Mouse (Mus musculus) right cerebral cortex, postnatal 36 days (tissue): ENCODE measurements around the gene Cabp1.

ENCODE experiments used
- DNase-seq, 2 experiments: peaks; one replicate each; pipeline ENCODE4 v3.0.0; 2022; ENCODE audit warnings: low spot score in 2 of 2, mixed read lengths in 1 of 2

Gene Cabp1

DNA sequence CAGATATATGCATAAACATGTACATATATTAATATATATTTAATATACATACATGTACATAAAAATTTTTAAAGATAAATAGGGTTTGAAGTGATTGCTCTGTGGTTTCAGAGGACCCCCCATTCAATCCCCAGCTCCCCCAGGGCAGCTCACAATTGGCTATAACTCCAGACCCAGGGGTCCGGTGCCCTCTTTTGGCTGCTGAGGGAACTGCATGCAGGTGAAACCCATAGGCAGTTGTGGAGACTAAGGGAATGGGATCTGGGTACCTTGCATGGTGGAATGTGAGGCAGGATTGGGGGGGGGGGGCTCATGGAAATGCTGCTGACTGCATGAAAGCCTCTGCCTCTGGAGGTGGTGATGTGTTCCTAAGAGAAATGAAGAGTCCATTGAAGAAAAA, 16.2 kb upstream of the Cabp1 start:
- DNase-seq: no peak

DNA sequence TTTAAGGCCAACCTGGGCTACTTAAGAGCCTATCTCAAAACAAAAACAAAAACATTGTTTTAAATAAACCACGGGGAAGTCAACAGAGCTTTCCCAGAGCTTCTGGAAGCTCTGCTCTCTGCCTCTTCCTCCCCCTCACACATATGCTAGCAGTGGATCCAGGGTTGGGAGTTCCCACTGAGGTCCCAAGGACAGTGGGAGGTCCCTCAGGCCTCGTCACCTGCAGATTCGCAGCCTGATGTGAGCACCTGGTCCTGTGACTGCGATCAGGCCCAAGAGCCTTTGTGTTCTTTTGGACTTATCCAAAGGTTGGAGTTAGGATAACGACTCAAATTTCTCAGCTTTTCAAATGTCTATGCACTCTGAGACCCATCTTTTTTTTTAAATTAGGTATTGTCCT, 14.4 kb upstream of the Cabp1 start:
- DNase-seq: no peak

DNA sequence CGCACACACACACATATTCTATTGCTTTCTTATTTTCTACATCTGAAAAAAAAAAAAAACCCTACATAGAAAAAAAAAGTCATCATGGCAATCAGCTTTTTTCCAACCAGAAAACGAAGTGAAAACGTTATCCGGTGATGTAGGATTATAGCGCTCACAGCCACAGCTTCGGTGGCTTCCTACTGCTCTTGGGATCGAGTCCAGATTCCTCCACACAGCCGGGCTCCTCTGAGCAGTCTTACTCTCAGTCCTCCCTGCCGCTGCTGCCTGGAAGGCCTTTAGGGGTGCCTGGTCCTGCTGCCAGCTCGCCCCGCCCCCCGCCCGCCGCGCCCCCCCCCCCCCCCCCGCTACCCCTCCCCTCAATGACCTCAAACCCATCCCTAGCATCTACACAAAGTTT, 13.7 kb upstream of the Cabp1 start:
- DNase-seq: no peak

DNA sequence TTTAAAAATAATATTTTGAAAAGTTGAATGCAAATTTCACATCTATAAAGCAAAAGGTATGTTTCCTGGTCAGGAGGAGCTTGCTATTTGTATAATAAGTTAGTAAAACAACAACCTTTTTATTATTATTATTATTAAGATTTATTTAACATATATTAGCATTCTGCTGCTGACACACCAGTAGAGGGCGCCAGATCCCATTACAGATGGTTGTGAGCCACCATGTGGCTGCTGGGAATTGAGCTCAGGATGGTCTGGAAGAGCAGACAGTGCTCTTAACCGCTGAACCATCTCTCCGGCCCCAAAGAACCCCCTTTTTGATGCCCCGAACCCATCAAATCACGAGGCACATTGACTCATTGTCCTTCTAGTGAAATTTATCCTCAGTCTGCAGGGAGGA, 13.1 kb upstream of the Cabp1 start:
- no peak for DNase-seq

DNA sequence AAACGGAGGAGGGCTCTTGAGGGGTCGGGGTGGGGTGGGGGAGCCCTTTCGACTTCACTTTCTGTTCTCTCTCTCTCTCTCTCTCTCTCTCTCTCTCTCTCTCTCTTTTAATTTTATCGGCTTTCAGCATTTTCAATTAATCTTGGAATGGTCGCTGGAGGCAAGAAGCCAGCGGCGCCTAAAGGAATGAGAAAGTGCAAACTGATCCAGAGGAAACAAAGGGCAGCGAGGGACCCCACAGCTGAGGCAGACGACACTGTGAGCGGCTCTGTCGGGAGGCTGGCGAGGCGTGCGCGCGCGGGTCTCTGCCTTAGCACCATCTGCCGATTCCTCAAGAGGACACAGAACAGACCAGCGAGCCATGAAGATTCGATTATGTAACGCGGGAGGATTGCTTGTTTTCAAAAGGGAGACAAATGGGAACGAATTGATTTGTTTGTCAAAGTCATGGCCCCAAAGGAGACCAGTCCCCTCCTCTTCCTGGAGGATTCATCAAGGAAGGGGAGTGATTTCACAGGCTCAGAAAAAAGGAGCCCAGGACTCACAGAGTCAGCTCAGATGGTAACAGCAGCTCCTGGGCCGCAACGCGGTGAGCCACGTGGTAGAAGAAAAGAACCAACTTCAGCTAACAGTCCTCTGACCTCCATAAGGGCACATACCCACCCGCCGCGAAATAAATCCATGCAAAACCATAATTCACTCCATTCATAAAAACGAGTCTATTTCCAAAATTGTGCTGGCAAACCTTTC, 10.6 kb upstream of the Cabp1 start:
- DNase-seq: peak; percentile 61 to 76

DNA sequence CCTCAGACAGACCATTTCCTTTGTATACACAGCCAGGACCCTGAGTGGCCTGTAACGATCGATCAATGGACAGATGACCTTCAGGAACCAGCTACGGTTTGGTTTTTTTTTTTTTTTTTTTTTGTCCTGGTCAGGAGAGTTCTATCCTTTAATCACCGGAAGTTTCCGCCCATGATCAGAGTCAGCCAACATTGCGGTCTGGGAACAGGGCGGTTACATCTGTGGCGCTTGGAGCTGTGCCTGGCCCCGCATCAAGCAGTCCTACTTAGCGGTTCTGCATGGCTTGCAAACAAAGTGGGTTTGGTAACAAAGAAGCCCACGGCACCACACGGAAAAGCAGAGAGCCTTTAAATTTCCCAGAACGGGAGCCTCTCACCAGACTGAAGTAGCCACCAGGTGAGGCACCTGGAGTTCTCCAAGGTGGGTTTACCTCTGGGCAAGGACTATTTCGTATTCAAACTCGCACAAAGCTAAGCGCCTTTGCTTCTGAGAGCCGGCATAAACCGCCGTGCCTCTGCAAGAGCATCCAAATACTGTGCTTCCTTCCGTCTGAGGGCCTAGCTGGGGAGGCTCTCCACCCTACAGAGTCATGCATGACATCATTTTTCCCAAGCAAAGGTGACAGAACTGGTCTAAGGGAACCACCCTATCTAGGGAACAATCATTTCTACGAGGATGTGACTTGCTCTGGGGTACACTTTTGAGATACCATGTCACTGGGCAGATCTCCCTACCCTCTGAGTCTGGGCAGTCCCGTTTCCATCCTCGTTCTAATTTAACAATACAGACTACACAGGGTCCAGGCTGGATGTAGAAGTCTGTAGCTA, 9.8 kb upstream of the Cabp1 start:
- DNase-seq: no peak

DNA sequence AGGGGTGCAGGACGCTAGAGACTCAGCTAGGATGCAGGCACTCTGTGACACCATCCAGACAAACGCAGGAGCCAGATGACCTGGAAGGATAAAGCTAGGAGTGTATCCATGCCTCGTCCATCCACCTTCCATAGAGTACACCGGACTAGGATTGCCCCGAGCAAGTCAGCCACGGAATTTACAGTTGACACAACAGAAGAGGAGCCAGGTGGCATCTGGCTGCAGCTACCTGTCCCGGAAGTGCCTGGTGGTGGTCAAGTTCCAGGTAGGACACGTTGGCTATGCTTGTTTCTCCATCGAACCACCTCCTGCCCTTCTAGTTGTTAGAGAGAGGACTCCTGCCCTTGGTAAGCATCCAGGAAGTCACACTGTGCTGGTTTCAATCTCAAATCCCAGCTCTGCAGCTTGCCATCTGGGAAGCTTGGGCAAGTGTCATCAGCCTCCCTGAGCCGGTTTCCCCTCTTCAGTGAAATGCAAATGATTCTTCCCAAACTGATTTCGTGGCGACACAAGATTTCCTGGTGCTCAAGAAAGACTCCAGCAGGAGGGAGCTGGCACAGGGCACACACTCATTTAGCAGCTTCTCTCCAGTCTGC, 543 bp upstream of the Cabp1 start:
- DNase-seq: no peak

DNA sequence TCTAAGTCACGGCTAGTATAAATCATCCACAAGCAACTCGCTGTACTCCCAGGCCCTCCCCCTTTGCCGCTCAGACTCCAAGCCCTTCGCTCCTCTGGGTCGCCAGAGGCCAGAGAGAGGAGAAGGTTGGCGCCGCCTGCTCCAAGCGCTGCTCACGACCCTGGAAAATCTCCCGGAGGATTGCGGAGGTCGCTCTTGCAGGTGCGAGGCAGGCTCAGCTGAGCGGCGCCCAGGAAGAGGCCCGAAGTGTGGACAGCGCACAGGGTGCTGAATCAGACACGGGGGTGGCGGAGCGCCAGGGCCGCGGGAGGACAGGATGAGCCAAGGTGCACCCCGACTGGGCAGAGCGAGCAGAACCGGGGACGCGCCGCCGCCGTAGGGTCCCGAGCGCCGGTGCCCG, 955 bp downstream of the Cabp1 start:
- DNase-seq: no peak

DNA sequence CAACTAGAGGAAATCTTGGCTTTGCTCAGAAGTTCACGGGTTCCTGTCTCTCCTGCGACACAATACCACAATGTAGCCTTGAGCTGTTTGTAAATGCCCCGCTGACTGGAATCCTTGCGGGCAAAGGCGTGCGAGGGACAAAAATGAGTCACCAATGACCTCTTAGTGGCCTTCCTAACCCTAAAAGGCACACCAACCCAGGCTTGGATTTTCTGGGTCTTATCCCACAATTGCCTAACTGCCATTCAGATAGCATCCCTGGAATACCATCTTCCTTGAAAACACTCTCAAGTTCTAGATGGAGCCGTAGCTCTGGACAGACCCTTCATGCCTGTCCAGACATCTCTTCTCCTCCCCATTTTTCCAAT, 1.4 kb downstream of the Cabp1 start:
- DNase-seq: no peak

DNA sequence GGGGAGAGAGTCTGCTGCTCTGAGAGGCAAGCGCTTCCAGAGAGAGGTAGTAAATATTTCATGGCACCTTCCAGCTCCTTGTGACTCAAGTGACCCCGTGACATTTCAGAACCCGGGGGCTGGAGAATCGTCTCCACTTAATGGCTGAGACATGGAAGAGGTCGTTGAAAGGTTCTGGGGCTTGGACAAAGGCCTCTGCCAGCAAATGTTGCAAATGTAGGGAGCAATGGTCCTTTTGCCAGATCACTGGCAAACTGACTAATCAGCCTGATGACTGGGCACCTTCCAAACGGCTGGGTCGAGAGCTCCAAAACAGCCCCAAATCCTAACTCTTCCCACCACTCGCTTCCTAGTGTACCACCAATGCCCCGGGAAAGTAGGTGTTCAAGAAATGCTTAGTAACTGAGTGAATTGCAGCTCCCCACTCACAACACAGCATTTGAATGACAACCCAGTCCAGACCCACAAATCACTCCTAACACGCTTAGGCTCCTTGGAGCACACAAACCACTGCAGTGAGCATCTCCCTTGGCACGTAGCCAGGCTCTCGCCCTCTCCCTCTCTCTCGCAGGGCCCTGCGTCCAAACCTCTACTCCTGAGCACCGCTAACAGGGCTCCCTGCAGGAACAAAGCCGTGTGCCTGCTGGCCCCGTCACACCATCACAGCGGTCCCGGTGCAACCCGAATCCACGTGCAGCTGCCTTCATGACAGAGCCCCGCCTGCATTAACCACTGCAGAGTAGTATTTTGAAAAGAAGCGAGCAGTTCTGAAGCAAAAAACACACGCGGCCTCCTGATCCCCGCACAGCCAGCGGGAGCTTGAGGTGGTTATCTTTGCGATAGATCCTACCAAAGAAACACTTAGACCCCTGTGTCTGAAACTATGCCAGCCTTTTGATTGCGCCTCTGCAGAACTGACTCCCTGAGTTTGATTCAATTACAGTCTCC, 2.0 kb downstream of the Cabp1 start:
- DNase-seq: no peak

DNA sequence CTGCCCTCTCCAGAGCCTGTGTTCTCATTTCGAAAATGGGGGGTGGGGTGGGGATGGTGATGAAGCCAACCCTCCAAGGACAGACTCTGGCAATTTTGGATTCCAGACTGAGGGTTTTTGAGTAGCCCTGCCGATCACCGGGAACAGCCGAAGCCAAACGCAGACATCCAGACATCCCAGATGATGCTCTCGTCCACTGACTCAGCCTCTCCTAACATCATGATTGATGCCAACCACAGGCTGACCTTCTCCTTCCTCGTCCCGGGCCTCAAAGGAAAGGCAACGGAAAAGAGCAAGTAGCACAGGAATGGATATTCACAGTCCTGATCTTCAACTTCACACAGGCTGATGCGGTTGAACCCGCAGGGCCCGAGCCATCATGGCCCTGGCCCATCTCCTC, 4.1 kb downstream of the Cabp1 start:
- DNase-seq: no peak

DNA sequence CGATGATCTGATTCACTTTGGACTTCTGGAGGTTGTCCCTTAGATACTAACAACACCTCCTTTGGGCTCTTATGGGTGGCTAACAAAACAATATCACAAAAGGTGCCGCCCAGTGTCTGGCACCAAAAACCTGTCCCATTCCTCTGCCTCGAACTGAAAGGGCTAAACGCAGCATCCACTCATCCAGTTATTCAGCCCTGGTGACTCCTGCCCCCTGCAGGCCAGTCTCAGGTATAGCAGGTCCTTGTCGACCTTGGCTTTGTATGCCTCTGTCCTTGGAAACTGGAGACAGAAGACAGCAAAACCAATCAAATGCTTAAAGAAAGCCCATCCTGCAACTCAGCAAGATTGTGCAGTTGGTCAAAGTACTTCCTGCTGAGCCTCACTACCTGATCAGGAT, 5.4 kb downstream of the Cabp1 start:
- no peak for DNase-seq

DNA sequence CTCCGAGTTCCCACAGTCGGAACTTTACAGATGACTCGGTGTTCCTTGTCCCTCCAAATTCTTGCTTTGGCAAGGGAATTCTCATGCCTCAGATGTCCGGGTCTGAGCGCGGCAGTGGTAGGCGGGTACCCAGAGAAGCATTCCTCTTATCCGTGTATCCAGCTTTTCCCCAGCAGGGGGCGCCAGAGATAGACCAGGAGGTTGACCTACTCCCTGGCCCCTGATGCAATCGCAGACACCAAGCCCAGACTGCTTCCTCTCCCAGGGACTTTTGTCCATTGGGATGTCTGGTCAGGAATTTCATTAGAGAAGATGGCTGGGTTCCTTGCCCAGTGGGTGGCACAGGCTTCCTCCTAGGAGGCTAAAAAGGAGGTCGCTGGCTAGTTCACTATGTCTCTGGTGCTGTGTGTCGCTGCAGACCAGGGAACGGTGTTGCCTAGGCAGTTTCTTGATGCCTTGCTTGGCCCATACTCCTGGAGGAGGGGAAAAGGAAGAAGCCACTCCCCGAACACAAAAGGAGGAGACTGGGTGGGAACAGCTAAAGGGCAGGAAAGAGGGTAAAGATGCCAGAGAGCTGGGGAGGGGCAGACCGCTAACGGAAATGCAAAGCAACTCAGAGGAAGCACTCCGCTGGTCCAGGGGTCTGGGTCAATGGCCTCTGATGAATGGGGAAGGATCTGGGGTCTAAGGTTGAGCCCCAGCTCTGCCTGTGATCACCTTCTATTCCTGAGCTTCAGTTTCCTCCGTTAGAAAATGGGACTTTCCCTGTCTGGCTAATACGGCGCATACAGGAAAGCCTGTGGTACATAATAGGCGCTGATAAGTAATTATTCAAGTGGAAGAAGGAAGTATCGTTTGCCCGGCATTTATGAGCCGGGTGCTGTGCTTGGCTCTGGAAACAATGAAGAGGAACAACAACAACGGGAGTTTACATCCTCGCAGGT, 6.7 kb downstream of the Cabp1 start:
- peak; percentile 84 to 87 for DNase-seq

DNA sequence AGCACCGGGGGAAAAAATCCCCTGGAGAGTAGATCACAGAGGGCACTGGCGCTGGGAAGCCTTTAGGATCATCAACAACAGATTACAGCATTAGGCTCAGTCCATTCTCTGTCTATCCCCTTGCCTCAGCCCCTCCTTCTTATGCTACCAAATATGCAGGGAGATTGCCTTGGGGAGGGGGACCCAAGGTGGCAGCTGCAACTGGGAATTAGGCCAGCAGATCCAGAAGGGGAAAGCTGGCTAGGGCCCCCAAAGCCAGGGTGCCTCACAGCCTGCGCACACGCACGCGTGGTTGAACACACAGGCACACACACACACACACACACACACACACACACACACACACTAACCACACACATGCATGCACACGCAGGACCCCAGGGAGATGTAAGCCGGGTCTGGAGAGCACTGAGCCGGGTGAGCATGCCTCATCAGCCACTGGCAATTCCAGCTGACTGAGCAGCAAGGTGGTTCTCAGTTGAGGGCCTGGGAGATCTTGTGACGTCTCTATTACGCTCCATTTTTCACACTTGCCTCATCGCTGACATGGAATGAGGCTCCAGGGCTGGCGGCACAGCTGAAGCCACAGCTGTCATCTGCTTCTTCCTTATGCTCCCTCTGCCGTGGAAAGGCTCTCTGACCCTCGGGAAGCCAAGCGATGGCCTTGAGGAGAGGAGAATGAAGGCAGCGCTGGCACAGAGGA, 7.7 kb downstream of the Cabp1 start:
- DNase-seq: no peak

DNA sequence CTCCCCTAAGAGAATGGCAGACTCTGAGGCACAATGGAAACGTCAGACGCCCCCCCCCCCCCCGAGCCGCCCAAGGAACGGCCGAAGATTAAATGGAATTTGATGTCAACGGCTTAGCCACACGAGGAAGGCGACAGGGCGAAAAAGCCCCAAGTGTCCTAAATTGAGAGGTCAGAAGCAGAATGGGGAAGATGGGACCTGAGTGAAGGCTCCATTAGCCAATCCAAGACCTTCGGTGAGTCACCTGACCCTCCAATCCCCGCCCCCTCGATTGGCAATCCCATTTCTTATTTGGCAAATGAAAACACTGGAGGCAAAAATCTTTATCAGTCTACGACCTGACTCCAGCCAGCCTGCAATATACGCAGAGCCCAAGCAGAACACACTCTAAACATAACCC, 9.5 kb downstream of the Cabp1 start:
- no peak for DNase-seq

DNA sequence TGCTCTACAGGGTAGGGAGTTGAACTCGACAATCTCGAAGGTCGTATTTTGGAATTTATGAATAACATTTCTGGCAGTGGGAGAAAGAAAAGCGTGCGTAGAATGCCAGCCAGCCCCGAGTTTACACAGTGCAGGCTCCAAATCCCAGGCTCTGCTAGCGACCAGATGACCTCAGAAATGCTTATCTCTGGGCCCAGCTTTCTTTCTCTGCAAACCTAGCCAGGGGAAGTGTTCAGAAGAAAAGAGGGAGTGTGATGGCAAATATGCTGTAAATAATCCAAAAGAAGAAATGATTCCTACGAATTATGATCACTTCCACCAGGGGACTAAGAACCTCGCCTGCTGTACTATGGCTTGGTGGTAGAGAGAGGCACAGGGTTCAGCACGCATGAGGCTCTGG, 10.7 kb downstream of the Cabp1 start:
- DNase-seq: no peak

DNA sequence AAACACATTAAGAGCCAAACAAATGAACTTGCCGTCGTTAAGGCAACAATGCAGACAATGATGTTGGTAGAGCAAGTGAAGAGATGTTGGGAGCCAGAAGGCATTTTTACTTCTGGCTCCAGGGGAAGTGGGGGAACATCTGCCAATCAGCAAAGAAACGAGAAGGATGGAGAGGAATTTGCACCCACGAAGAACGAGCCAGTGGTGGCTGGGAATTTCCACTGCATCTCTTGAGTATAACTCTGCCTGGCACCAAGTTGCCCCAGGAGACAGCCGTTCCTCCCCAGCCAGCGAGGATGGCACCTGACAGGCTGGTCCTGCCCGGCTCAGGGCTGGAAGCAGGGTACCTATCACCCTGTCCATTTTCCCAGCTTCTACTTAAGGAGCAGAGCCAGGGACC, 11.3 kb downstream of the Cabp1 start:
- no peak for DNase-seq

DNA sequence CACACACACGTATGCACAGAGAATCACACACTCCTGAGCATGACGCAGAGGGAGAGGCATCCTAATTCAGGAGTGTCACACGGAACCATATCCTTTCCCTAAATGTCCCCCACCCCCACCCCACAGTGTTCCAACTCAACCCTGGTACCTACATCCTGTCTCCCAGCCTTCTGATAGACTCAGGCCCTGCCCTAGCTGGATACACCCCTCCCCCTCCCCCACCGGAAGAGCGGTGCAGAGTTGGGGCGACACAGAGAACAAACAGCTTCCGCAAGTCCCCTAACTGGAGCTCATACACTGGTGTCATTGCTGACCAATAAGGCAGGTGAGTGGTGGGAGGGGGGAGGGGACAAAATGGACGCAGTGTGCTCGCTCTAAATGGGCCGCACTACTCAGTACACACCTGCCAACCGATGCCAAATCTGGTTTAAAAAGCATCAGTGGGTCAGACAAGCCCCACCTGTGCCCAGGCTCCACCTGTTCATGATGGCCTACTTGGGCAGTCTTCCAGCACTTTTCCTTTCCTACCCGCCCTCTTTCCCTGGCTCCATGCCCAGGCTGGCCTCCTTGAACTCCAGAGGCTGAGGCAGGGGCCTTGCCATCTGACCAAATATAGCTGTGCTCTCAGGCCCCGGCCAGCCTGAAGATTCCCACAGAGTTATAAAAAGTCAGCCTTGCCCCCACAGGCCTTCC, 12.8 kb downstream of the Cabp1 start:
- DNase-seq: no peak

DNA sequence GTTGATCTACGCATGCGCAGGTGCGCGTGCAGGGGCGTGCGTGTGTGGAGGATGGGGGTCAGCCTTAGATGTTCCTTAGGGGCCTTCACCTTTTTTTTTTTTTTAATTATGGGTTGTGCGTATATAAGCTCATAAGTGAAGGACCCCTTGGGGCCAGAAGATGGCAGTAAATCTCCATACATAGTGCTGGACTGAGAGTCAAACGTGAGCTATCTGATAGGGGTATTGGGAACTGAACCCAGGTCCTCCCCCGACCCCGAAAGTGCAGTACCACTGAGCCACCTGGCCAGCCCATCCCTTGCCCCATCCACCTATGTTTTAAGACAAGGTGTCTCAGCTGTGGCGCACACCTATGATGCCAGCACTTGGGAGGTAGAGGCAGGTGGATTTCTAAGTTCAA, 14.6 kb downstream of the Cabp1 start:
- DNase-seq: no peak

DNA sequence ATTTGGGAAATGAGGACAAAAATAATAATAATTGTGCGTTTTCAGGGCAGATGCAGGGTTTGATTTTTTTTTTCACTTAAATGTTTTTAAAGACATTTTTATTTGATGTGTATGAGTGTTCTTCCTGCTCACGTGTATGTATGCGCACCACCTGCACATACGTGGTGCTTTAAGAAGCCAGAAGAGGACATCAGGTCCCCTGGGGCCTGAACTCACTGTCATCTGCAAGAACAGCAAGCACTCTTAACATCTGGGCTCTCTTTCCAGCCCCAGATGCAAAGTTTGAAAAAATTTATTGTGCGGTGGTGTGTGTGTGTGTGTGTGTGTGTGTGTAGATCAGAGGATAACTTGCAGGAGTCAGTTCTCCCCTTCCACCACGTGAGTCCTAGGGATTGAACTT, 16.3 kb downstream of the Cabp1 start:
- no peak for DNase-seq
